Mouse (Mus musculus): ENCODE data around the gene Dapk1.

The Dapk1 gene

GRCm38 (mm10) chr13:60664058-60664457 lies 62.3 kb downstream of the Dapk1 start:
- DNase-seq (ENCODE audit: low read depth): no peak

GRCm38 (mm10) chr13:60664816-60665215 lies 63.1 kb downstream of the Dapk1 start:
- no peak for DNase-seq (ENCODE audit: low read depth)

- DNase-seq (ENCODE audit: low read depth): no peak
Measured at GRCm38 (mm10) chr13:60665402-60665801, 63.7 kb downstream of the Dapk1 start.

GRCm38 (mm10) chr13:60668036-60668435 lies 66.3 kb downstream of the Dapk1 start:
- no peak for DNase-seq (ENCODE audit: low read depth)

- DNase-seq (ENCODE audit: low read depth): peak; percentile 57
Measured at GRCm38 (mm10) chr13:60670605-60671004, 68.9 kb downstream of the Dapk1 start.

- DNase-seq (ENCODE audit: low read depth): no peak
Measured at GRCm38 (mm10) chr13:60671235-60671634, 69.5 kb downstream of the Dapk1 start.

GRCm38 (mm10) chr13:60672287-60672686 lies 70.5 kb downstream of the Dapk1 start:
- no peak for DNase-seq (ENCODE audit: low read depth)

GRCm38 (mm10) chr13:60672882-60673675 lies 71.3 kb downstream of the Dapk1 start:
- peak; percentile 42 for DNase-seq (ENCODE audit: low read depth)

GRCm38 (mm10) chr13:60674301-60674700 lies 72.6 kb downstream of the Dapk1 start:
- no peak for DNase-seq (ENCODE audit: low read depth)

- DNase-seq (ENCODE audit: low read depth): no peak
Measured at GRCm38 (mm10) chr13:60674911-60675310, 73.2 kb downstream of the Dapk1 start.

- DNase-seq (ENCODE audit: low read depth): no peak
Measured at GRCm38 (mm10) chr13:60675416-60675815, 73.7 kb downstream of the Dapk1 start.

- DNase-seq (ENCODE audit: low read depth): no peak
Measured at GRCm38 (mm10) chr13:60678912-60679311, 77.2 kb downstream of the Dapk1 start.

GRCm38 (mm10) chr13:60682714-60683695 lies 81.3 kb downstream of the Dapk1 start:
- peak; percentile 8 for DNase-seq (ENCODE audit: low read depth)

GRCm38 (mm10) chr13:60684050-60684760 lies 82.5 kb downstream of the Dapk1 start:
- no peak for DNase-seq (ENCODE audit: low read depth)

GRCm38 (mm10) chr13:60684806-60685205 lies 83.1 kb downstream of the Dapk1 start:
- no peak for DNase-seq (ENCODE audit: low read depth)

GRCm38 (mm10) chr13:60685216-60685615 lies 83.5 kb downstream of the Dapk1 start:
- no peak for DNase-seq (ENCODE audit: low read depth)

- no peak for DNase-seq (ENCODE audit: low read depth)
Measured at GRCm38 (mm10) chr13:60686024-60686663, 84.4 kb downstream of the Dapk1 start.

GRCm38 (mm10) chr13:60686967-60687366 lies 85.2 kb downstream of the Dapk1 start:
- DNase-seq (ENCODE audit: low read depth): no peak

GRCm38 (mm10) chr13:60687462-60687861 lies 85.7 kb downstream of the Dapk1 start:
- DNase-seq (ENCODE audit: low read depth): no peak

- no peak for DNase-seq (ENCODE audit: low read depth)
Measured at GRCm38 (mm10) chr13:60687891-60688290, 86.1 kb downstream of the Dapk1 start.

- no peak for DNase-seq (ENCODE audit: low read depth)
Measured at GRCm38 (mm10) chr13:60690921-60691320, 89.2 kb downstream of the Dapk1 start.

GRCm38 (mm10) chr13:60691940-60692339 lies 90.2 kb downstream of the Dapk1 start:
- no peak for DNase-seq (ENCODE audit: low read depth)
